Mouse (Mus musculus): ENCODE results near the gene Fbrsl1.

DNA sequence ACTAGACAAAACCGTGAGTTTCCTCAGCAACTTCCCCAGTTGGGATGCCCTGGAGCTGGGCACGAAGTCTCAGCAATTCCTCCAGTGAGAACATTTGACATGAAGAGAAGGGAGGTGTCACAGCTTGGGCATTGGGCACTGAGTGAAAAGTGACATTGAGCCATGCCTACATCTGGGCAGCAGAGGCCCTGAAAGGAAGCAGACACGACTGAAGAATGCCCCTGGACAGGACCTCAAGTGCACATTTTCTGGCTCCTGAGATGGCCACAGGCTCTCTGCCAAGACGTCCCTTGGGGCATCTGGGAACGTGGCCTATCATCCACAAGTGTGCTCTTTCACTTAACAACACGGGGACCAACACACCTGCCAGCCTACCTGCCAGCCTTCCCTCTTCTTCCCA lies 991 bp upstream of the Fbrsl1 start:
- no peak for TF ChIP-seq CTCF (IDR thresholded peaks at IDR 0.05; ENCODE audit: low read depth, low read length)
- TF ChIP-seq EP300 (IDR thresholded peaks at IDR 0.05; ENCODE audit: insufficient read depth, low read depth, low read length), result no peak
- TF ChIP-seq POLR2A (IDR thresholded peaks at IDR 0.05; ENCODE audit: insufficient read depth, low read length), result no peak
